Mouse (Mus musculus): ENCODE data around the gene Hhipl2.
"Not testable (repeated sequence)": the region's sequence is repeated elsewhere in the genome, so short reads cannot be mapped to it uniquely, and the experiment has no call there.

Gene Hhipl2

DNA sequence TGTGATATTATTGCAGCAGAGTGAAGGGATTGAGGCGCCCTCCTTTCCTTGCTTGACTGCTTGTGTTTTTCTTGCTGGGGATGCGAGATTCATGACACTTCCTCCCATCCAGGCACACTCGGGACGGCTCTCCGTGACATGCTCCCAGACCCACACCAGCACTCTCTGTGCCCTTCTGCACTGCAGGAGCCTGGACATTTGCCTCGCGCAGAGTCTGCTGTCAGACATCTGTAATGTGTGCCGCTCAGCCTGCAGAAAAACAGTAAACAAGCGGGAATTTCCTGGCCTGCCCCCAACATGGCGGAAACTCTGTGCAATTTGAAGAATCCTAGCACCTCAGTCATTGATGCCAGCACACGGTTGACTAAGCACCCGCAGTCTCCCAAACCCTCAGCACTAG lies at the start of gene Hhipl2:
Gene Hhipl2 (plus strand): TSS at position 343 of the 400 bp plus-strand sequence.
- DNase-seq: no peak

GRCm38 (mm10) chr1:183368601-183369400 lies 49.2 kb upstream of the Hhipl2 start:
- peak; percentile 16 for DNase-seq

DNA sequence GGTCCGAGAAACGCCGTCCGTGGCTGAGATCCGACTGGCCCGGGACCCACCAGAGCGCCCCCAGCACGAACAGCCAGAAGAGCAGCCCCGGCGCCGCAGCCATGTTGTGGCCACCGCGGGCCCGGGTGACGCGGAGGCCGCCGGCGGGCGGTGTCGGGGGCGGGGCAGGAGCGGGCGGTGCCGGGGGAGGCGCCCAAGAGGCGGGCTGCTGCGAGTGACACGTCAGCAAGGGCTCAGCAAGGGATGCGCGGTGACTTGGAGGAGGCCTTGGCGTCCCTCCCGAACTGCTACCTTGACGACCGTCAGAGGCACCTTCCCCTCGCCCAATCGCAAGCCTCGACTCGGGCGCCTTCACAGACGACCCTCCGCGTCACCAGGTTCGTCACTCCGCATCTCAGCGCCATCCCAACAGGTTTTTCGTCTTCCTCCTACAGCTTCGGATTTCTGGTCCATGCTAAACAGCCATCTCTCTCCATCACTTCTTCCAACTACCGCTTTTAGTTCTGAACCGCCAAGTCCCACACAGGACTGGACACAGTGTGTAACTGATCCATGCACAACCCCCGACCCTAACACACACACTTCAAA lies 48.5 kb upstream of the Hhipl2 start, which contains the start of gene Mia3:
Gene Mia3 (minus strand): TSS at position 127 of the 588 bp plus-strand sequence.
- peak; percentile 96 for DNase-seq

DNA sequence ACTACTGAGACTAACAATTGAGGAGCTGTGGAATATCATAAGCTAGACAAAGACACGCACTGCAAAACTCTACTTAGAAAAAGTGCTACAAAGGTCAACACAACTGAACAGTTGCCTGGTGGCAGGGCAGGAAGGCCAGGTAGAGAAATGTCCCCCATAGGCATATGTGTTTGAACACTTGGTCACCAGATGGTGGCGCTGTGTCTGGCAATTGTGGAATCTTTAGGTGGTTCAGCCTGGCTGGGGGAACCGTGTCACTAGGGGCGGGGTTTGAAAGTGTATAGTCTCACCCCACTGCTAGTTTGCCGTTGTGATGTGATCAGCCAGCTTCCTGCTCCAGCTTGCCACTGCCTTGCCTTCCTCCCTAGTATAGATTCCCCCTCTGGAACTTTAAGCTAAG lies 43.3 kb upstream of the Hhipl2 start:
- DNase-seq: no peak

GRCm38 (mm10) chr1:183377045-183377444 lies 41.0 kb upstream of the Hhipl2 start:
- no peak for DNase-seq

GRCm38 (mm10) chr1:183378321-183378941 lies 39.6 kb upstream of the Hhipl2 start:
- DNase-seq: peak; percentile 19

GRCm38 (mm10) chr1:183379376-183379775 lies 38.6 kb upstream of the Hhipl2 start:
- DNase-seq: not testable (repeated sequence)

- no peak for DNase-seq
Measured at GRCm38 (mm10) chr1:183381816-183382215, 36.2 kb upstream of the Hhipl2 start.

DNA sequence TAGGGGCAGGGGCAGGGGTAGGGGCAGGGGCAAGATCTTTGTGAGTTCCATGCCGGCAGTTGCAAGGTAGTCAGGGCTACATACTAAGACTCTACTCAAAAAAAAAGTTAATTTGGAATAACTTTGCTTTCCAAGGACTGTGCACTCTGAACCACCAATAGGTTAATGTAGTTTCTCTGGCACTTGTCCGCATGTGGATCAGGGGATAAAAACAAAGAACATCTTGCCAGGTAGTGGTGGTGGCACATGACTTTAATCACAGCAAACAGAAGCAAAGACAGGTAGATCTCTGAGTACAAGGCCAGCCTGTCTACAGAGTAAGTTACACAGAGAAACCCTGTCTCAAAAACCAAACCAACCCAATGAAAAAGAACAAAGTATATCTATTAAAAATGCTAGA lies 35.4 kb upstream of the Hhipl2 start:
- DNase-seq: no peak

DNA sequence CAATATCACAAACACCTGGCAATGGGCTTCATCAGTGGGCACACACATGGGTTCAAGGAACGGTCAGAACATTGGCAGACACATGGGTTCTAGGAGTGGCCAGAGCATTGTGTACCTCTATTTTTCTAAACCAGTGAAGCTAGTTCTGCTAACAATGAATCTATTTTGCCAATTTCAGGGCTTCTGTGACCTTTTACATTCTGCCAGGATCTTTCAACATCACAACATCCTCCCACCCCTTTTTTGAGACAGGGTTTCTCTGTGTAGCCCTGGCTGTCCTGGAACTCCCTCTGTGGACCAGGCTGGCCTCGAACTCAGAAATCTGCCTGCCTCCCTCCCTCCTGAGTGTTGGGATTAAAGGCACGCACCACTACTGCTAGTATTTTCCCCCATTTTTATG lies 30.6 kb upstream of the Hhipl2 start:
- DNase-seq: not testable (repeated sequence)

GRCm38 (mm10) chr1:183388426-183389406 lies 29.3 kb upstream of the Hhipl2 start, which contains the start of gene Taf1a:
Gene Taf1a, plus strand, starts transcription at chr1:183388981.
- DNase-seq: peak; percentile 93

DNA sequence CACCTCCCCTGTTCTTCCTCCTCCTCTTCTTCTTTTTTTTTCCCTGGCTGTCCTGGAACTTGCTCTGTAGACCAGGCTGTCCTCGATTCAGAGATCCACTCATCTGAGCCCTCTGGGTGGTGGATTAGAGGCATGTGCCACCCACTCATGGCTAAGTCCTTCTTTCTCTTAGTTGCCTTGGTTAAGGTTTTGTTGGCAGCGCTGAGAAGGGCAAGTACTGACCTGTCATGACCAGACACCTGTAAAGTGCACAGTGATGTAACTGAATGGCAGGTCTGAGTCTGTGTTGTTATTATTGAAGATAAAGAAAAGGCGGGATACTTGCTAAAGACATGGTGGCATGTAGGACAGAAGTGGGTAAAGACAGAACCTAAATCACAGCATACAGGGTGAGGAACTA lies 14.6 kb upstream of the Hhipl2 start:
- no peak for DNase-seq

DNA sequence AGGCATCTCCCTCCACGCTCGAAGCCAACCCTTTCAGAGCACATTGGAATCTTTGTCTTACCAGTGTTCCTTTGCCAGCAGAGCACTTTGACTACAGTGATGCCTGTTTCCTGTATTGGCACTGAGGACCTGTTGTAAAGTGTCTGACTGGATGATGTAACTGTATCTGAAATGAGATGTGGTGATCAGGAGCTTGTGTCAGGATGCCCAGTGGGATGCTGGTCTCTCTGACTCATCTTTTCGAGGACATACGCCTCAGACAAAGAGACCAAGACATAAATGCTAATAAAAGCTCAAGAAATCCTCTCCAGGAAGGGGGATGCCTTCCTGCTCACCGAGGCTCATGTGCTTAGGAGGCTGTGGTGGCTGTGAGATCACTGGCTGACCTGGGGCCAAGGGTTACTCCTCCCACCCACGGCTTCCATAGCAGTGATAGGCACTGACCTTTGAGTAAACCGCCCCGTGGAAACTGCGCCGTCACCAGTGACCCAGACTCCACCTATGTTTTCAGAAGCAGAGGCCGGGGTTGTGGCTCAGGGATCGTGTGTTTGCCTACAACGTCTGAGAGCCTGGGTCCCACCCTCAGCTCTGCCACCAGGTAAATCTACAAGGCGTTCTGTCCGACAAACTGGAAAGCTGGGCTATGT lies 3.8 kb upstream of the Hhipl2 start:
- DNase-seq: no peak

DNA sequence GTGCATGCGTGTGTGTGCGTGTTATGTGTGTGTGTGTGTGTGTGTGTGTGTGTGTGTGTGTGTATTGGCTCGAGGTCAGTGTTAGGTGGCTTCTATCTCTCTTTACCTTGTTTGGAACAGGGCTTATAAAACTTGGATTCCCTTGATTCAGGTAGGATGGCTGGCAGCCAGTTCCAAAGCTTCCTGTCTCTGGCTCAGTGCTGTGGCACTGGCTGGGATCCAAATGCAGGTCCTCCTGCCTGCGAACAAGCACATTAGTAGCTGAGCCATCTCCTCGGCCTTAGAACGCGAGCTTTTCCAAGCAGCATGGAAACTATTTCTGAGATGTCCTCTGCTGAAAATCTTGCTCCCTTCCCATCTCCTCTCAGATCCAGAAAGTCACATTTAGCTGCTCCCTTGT lies 1.7 kb downstream of the Hhipl2 start:
- no peak for DNase-seq

DNA sequence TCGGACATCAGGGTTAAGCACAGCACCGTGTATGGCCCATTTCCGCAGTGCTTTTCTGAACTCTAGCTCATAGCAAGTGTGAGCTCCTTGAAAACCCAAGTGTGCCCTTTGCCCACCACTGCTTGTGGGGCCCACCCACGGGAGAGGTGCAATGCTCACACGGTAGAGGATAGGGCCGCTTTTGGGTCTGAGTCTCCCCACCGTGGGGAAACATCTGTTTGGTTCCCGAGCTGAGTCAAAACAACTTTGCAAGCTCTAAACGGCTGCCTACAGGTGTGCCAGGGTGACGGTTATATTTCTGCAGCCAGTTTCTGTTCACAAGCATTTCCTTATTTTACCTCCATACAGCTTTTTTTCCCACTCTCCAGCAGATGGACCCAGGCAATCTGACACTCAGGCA lies 2.3 kb downstream of the Hhipl2 start:
- DNase-seq: no peak

- no peak for DNase-seq
Measured at GRCm38 (mm10) chr1:183424100-183424499, 6.1 kb downstream of the Hhipl2 start.

GRCm38 (mm10) chr1:183434918-183435317 lies 16.9 kb downstream of the Hhipl2 start:
- no peak for DNase-seq

GRCm38 (mm10) chr1:183439036-183439435 lies 21.0 kb downstream of the Hhipl2 start:
- DNase-seq: peak; percentile 88

- DNase-seq: peak; percentile 84
Measured at GRCm38 (mm10) chr1:183442015-183442774, 24.2 kb downstream of the Hhipl2 start.

- DNase-seq: no peak
Measured at GRCm38 (mm10) chr1:183453066-183453465, 35.1 kb downstream of the Hhipl2 start.
